Mouse (Mus musculus): ENCODE data around the gene Eif2ak3.

Eif2ak3 gene

DNA sequence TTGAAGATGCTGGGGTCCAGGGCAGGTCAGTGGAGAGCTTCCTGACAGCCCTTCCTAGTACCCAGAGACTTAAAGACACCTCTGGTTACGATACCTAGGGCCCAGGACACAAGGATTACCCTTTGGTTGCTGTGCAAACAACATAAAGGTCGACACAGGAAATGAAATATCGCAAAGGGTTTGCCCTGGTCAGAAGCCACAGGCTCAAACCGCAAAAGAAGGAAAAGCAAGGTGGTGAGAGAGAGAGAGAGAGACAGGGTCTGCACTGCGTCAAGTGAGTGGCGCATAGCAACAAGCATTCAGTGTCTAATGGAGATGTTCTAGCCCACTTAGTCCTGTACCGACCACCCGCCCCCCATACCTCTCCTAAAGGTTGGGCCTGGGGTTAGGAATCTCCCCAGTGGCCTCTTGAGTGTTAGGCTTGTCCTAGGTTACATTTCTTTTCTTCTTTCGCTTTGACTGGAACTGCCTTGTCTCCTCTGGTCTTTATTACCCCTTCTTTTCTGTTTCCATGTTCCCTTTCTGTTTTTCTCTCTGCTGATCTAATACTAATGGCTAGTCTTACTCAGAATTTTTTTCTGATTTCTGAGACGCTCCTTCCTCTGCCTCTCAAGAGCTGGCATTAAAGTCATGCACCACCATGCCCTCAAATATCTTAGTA, 13.0 kb upstream of the Eif2ak3 start:
- DNase-seq (ENCODE audit: low spot score) = no peak

DNA sequence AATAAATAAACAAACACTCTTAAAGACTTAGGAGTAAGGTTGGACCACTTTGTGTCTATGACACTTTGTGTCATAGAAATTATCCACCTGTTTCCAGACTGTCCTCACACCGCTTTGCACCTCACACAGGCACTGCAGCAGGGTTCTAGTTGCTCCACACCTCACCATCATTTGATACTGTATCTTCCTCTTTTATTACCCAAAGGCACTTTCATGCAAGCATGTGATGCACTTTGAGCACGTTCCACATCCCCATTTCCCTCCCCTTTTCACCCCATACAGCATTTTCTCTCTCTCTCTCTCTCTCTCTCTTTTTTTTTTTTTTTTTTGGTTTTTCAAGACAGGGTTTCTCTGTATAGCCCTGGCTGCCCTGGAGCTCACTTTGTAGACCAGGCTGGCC, 7.0 kb upstream of the Eif2ak3 start:
- DNase-seq (ENCODE audit: low spot score) = no peak

DNA sequence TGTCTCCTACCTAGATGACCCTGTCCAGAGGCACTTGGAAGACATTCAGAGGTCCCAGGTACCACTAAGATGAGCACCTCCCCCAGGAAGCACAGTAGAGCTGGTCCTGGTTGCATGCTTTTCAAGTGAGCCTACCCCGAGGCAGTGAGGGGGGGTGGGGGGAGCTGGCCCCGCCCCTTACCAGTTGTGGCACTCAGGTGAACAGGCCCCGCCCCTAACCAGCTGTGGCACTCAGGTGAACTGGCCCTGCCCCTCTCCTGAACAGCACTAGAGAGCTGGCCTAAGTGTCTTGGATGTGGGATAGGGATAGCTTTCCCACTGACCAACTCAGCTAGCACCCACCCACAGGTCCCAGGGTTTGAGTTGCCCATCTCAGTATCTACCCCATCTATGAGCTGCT, 5.8 kb upstream of the Eif2ak3 start:
- no peak for DNase-seq (ENCODE audit: low spot score)

GRCm38 (mm10) chr6:70840281-70840680, 4.0 kb upstream of the Eif2ak3 start:
- no peak for DNase-seq (ENCODE audit: low spot score)

- no peak for DNase-seq (ENCODE audit: low spot score)
Measured at GRCm38 (mm10) chr6:70842991-70843390, 1.3 kb upstream of the Eif2ak3 start.

GRCm38 (mm10) chr6:70844896-70845646, 756 bp downstream of the Eif2ak3 start:
- DNase-seq (ENCODE audit: low spot score) = no peak

DNA sequence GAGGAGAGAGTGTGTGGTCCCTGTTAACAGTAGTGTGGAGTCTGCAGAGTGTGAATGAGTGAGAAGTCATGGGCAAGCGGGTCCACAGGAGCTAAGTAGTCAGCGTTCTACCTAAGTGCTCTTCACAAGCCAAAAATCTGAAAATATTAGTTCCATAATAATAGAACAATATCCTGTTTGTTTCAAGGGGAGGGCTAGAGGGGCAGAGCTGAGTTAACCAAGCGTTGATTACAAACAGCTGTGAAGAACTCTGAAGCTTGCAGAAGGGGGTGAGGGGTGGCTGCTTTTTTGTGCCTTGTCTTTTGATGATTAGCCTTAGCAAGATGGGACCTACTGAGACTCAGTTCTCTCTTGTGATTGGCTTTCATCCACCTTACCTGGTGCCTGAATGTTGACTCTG, 3.1 kb downstream of the Eif2ak3 start:
- no peak for DNase-seq (ENCODE audit: low spot score)

DNA sequence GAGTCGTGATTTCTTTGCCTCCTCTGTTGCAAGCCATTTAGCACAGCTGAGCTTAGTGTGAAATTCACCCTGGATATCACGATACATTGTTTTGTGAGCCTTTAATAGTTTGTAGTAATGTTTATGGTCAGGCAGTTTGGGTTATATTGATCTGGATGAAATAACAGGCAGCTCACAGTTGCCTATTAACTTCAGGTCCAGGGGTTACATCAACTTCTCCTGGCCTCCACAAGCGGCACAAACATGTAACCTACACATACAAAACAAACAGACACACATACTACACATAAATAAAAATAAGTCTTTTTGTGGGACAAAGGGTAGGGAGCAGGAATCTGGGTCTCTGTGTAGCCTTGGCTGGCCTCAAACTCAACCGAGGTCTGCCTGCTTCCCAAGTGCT, 9.1 kb downstream of the Eif2ak3 start:
- DNase-seq (ENCODE audit: low spot score) = no peak

GRCm38 (mm10) chr6:70855529-70856309, 11.4 kb downstream of the Eif2ak3 start:
- DNase-seq (ENCODE audit: low spot score) = no peak

DNA sequence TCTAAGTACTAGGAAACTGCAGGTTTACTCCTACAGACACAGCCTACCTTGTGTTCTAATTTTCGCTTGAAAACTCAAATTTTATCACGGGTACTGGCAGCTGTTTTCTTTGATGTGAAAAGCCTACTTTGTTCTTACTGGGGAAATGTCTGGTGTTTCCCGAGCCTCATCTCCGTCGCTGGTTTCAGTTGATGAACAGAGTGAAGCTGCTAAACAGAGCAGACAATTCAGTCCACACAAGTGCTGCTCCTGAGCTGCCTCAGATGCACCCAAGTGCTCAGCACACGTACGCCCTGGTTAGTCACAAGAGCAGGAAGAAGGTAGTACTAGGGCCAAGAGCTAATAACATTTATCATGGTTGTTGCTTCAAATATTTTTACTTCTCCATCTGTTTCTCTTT, 18.4 kb downstream of the Eif2ak3 start:
- no peak for DNase-seq (ENCODE audit: low spot score)

GRCm38 (mm10) chr6:70864285-70864684, 20.0 kb downstream of the Eif2ak3 start:
- no peak for DNase-seq (ENCODE audit: low spot score)

DNA sequence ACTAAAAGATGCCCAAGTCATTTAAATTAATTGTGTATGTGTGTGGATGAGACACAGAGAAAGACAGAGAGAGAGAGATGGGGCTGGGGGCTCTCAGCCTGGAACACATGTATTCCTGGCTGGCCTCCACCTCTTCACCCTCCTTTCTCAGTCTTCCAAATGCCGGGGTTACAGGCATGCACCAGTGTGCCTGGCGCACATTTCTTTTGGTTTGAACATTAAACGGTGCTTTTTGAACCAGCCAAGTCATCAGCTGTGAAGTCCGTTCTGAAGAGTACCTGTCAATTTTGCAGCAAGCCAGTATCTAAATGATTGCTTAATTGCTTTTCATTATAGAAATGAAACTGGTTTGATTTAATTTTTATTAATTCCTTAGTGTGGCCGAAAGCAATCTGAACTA, 22.4 kb downstream of the Eif2ak3 start:
- DNase-seq (ENCODE audit: low spot score) = no peak

DNA sequence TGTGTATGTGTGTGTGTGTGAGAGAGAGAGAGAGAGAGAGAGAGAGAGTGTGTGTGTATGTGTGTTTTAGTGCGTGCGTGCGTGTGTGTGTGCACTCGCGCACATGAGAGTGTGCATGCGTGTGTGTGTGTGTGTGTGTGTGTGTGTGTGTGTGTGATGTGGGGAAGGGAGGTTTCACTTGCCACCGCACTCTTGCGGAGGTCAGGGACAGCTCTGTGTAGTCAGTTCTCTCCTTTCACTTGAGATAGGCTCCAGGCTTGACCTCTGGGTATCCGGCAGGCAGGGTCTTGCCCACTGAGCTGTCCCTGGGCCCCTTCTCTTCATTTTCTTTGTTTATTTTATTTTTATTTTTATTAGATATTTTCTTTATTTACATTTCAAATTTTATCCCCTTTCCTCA, 23.0 kb downstream of the Eif2ak3 start:
- no peak for DNase-seq (ENCODE audit: low spot score)

DNA sequence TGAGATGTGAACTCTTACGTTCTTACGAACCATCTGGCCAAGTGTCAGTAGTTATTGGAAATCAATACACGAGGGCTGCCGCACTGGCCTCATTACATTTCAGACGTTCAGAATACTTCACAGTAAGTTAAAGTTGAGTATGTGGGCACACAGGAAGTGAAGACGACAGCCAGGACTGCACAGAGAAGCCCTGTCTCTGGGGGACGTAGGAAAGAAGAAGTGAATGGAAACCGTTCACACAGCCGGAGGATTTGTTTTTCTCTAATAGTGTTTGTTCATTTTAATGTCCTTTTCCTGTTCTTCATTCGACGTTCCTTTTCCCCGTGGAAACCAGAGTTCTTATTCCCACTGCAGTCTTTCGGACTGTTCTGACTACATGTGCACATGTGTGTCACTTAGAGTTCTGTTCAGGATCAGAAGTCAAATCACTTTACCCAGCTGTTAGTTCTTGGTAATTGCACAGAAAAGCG, 27.2 kb downstream of the Eif2ak3 start:
- no peak for DNase-seq (ENCODE audit: low spot score)

DNA sequence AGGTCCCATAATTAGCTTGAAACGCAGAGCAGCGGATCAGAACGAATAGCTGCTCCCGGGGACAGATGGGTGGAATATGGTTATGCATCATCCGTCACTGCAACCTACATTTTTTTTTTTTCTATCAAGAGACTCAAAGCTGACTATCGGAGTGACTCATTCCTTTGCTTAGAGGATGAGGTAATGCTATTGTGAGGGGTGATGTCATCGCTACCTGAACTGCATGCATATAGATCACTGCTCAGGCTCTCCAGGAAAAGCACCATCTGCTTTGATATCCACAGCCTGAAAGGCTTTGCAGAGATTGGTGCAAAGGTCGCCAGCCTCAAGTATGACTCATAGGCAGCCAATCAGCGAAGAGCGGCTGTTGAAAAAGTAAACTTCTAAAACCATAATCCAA, 27.8 kb downstream of the Eif2ak3 start:
- no peak for DNase-seq (ENCODE audit: low spot score)

GRCm38 (mm10) chr6:70872570-70872969, 28.3 kb downstream of the Eif2ak3 start:
- no peak for DNase-seq (ENCODE audit: low spot score)

- DNase-seq (ENCODE audit: low spot score) = no peak
Measured at GRCm38 (mm10) chr6:70874035-70874775, 29.9 kb downstream of the Eif2ak3 start.

GRCm38 (mm10) chr6:70875017-70875416, 30.7 kb downstream of the Eif2ak3 start:
- DNase-seq (ENCODE audit: low spot score) = no peak

GRCm38 (mm10) chr6:70880714-70881304, 36.5 kb downstream of the Eif2ak3 start:
- peak; percentile 88 for DNase-seq (ENCODE audit: low spot score)

DNA sequence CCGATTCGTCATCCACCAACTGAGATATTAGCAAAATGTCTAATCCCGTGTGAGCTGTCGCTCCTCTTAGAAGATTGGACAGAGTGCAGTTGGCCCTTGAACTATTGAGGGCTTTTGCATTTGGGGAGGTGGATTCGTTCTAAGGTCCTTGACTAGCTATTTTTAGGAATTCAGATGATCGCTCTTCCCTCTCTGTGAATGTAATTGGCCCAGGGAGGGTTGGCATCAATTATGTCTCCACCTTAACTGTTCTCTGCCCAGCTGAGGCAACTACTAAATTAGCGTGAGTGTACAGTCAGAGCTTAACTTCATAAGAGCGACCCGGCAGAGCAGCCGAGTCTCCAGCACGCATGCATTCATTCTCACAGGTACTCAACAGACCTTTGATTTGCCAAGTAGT, 43.7 kb downstream of the Eif2ak3 start:
- DNase-seq (ENCODE audit: low spot score) = no peak

DNA sequence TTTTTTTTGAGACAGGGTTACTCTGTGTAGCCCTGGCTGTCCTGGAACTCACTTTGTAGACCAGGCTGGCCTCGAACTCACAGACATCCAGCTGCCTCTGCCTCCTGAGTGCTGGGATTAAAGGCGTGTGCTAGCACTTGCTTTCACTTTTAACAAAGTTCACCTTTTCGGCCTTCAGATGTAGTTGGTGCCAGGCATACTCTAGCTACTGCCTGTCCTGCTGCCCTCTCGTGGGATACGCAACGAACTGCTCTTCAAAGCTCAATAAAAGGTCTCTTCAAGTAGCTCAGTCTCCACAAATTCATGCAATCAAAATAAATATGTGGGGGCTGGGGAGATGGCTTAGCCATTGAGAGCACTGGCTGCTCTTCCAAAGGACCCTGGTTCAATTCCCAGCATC, 53.9 kb downstream of the Eif2ak3 start:
- no peak for DNase-seq (ENCODE audit: low spot score)

DNA sequence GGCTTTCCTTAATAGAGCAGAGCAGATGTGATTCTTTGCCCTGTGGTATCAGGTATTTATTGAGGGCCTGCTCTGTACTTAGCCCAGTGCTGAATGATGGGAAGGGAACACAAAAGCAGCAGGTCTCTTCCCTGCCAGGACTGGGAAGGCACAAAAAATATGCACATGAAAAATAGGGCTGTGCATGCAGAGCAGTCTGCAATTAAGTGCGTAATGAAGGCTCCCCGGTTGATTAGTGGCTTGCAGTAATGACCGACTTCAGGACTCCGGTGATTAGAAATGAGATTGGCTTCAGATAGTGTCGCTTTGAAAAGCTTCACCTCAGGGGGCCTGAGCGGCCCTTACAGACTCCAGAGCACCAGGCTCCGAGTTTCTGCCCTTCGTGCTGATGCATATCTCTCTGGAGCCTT, 55.3 kb downstream of the Eif2ak3 start:
- no peak for DNase-seq (ENCODE audit: low spot score)

All from layer of hippocampus, adult 9-10 months (tissue).